Mouse (Mus musculus): ENCODE results near the gene Notch2. TPM values are rescaled to one million over a fixed set of nuclear protein-coding genes. Genes with fewer than 3 reads are reported as not detected.
A peak's percentile ranks its signal among the peaks of the same experiment; 100 is the strongest.

Notch2 gene
- total RNA-seq (2014; rRNA removed) (16.6 and 28.4 TPM in 2 replicates), polyA plus RNA-seq (2015; fragmentation: Nextera tagmentation; extraction: Ambion mirVana) (5.9 and 8.1 TPM in 2 replicates)

- H3K27me3 ChIP-seq (ENCODE audit: insufficient read depth, low read length), result no peaks in the 10 kb centered on the region; the same call in 1 of the 2 replicates
- peak within 1 kb of the TSS; percentile 71 for H3K9ac ChIP-seq
- H3K4me3 ChIP-seq (ENCODE audit: low read depth, low read length), result peak within 1 kb of the TSS; percentile 77
- ATAC-seq (peak; percentile 91), DNase-seq (peak; percentile 96)
- under 1% methylated on average over 91 of the region's 95 CpGs for WGBS
- peaks cover 2% of the 10 kb centered on the region for H3K4me1 ChIP-seq (ENCODE audit: insufficient read depth)
- no peaks in the 10 kb centered on the region for H3K9me3 ChIP-seq (ENCODE audit: low read length)
- peak within 1 kb of the TSS; percentile 94 for H3K4me2 ChIP-seq (ENCODE audit: low read depth)
- peak within 1 kb of the TSS; percentile 62 for H3K27ac ChIP-seq (ENCODE audit: low read depth, low read length)
- no peak for TF ChIP-seq CTCF (IDR thresholded peaks at IDR 0.05; ENCODE audit: low read depth)
- no peaks in the 10 kb centered on the region for H3K36me3 ChIP-seq (ENCODE audit: insufficient read depth)
Measured at GRCm38 (mm10) chr3:98013401-98014281, at the start of gene Notch2. Gene Notch2, plus strand, starts transcription at chr3:98013527.

DNA sequence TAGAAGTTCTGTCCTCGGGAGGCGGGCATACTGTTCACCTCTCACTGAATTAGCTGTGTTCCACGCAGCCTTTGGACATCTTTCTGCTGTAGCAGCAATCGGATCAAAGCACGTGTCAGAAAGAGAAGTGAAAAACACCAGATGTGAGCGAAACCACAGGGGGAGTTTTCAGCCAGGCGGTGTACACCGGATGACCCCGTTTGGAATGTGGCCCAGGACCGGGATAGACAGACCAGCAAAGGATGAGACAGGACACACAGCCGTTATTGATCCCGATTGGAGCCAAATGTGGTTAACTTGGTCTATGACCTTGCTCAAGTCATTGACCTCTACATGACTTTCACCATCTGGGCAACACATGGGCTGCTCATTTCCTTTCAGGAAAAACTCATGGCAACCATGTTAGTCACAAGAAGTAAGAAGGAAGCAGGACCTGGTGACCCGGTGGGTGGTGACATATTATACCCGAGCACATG is 48.4 kb upstream of the Notch2 start:
- 84% methylated on average over 14 of the region's 14 CpGs for WGBS

DNA sequence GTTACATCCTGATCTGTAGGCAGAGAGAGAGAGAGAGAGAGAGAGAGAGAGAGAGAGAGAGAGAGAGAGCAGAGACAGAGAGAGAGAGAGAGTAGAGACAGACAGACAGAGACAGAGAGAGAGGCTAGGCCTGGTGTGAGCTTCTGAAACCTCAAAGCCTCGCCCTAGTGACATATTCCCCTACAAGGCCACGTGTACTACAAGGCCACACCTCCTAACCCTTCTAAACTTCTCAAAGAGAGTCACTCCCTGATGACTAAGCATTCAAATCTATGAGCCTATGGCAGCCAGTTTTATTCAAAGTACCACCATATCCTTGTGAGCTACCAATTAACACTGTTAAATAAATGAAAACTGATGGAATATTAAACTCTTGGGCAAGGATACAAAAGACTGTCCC is 45.7 kb upstream of the Notch2 start:
- no peaks in the 10 kb centered on the region for H3K36me3 ChIP-seq (ENCODE audit: insufficient read depth)
- no peak overlapping the region for H3K4me2 ChIP-seq (ENCODE audit: low read depth)
- no peaks in the 10 kb centered on the region for H3K4me1 ChIP-seq (ENCODE audit: insufficient read depth)
- no peak overlapping the region for H3K4me3 ChIP-seq (ENCODE audit: low read depth, low read length)
- no peaks in the 10 kb centered on the region for H3K9me3 ChIP-seq (ENCODE audit: low read length)
- ATAC-seq (no peak), DNase-seq (no peak)
- TF ChIP-seq CTCF (IDR thresholded peaks at IDR 0.05; ENCODE audit: low read depth), result no peak
- 55% methylated on average over 2 of the region's 2 CpGs for WGBS
- H3K27ac ChIP-seq (ENCODE audit: low read depth, low read length), result no peak overlapping the region
- H3K9ac ChIP-seq, result no peak overlapping the region
- H3K27me3 ChIP-seq (ENCODE audit: insufficient read depth, low read length), result no peaks in the 10 kb centered on the region

More for the DNA sequence above, 48.4 kb upstream of the Notch2 start:
- Histone ChIP-seq H3K4me1 (ENCODE audit: insufficient read depth) (no peaks in the 10 kb centered on the region), H3K4me2 (ENCODE audit: low read depth) (no peak overlapping the region), H3K27me3 (ENCODE audit: insufficient read depth, low read length) (no peaks in the 10 kb centered on the region), H3K9me3 (ENCODE audit: low read length) (no peaks in the 10 kb centered on the region), H3K9ac (no peak overlapping the region), H3K27ac (ENCODE audit: low read depth, low read length) (no peak overlapping the region), H3K36me3 (ENCODE audit: insufficient read depth) (no peaks in the 10 kb centered on the region), H3K4me3 (ENCODE audit: low read depth, low read length) (no peak overlapping the region)
- no peak for TF ChIP-seq CTCF (IDR thresholded peaks at IDR 0.05; ENCODE audit: low read depth)
- ATAC-seq (no peak), DNase-seq (no peak)

GRCm38 (mm10) chr3:97968191-97968590 is 45.1 kb upstream of the Notch2 start:
- Histone ChIP-seq H3K4me3 (ENCODE audit: low read depth, low read length) (no peak overlapping the region), H3K27me3 (ENCODE audit: insufficient read depth, low read length) (no peaks in the 10 kb centered on the region), H3K36me3 (ENCODE audit: insufficient read depth) (no peaks in the 10 kb centered on the region), H3K27ac (ENCODE audit: low read depth, low read length) (no peak overlapping the region), H3K4me2 (ENCODE audit: low read depth) (no peak overlapping the region), H3K9me3 (ENCODE audit: low read length) (no peaks in the 10 kb centered on the region), H3K4me1 (ENCODE audit: insufficient read depth) (no peaks in the 10 kb centered on the region), H3K9ac (no peak overlapping the region)
- TF ChIP-seq CTCF (IDR thresholded peaks at IDR 0.05; ENCODE audit: low read depth), result no peak
- no peak for DNase-seq
- ATAC-seq, result no peak
- 94% methylated on average over 2 of the region's 2 CpGs for WGBS

- ATAC-seq, result no peak
- Histone ChIP-seq H3K27me3 (ENCODE audit: insufficient read depth, low read length) (no peaks in the 10 kb centered on the region), H3K4me3 (ENCODE audit: low read depth, low read length) (no peak overlapping the region), H3K9ac (no peak overlapping the region), H3K27ac (ENCODE audit: low read depth, low read length) (no peak overlapping the region), H3K4me2 (ENCODE audit: low read depth) (no peak overlapping the region), H3K36me3 (ENCODE audit: insufficient read depth) (no peaks in the 10 kb centered on the region), H3K4me1 (ENCODE audit: insufficient read depth) (no peaks in the 10 kb centered on the region), H3K9me3 (ENCODE audit: low read length) (no peaks in the 10 kb centered on the region)
- 78% methylated on average over 1 of the region's 1 CpGs for WGBS
- TF ChIP-seq CTCF (IDR thresholded peaks at IDR 0.05; ENCODE audit: low read depth), result no peak
- no peak for DNase-seq
Measured at GRCm38 (mm10) chr3:97969019-97969418, 44.3 kb upstream of the Notch2 start.

DNA sequence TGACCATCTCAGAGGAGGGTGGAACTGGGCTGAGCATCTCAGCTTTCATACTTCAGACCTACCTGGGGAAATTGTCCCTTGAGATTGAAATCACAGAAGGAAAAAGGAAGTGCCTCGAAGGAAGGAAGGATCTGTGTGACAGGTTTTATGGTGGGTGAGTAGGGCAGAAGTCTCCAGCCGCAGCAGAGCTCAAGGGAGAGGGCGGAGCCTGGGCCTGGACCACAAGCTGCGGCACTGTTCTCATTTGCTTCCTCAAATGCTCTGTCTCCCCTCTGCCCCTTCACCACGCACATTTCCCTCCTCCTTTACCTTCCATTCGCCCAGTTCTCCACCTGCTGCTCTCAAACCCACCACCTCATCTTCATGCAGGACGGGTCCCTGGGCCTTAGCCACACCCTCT is 42.2 kb upstream of the Notch2 start:
- no peaks in the 10 kb centered on the region for H3K27me3 ChIP-seq (ENCODE audit: insufficient read depth, low read length)
- TF ChIP-seq CTCF (IDR thresholded peaks at IDR 0.05; ENCODE audit: low read depth), result no peak
- no peak overlapping the region for H3K4me2 ChIP-seq (ENCODE audit: low read depth)
- 32% methylated on average over 7 of the region's 7 CpGs for WGBS
- ATAC-seq (no peak), DNase-seq (no peak)
- H3K9ac ChIP-seq, result no peak overlapping the region
- no peaks in the 10 kb centered on the region for H3K9me3 ChIP-seq (ENCODE audit: low read length)
- no peak overlapping the region for H3K27ac ChIP-seq (ENCODE audit: low read depth, low read length)
- H3K4me3 ChIP-seq (ENCODE audit: low read depth, low read length), result no peak overlapping the region
- H3K4me1 ChIP-seq (ENCODE audit: insufficient read depth), result no peaks in the 10 kb centered on the region
- H3K36me3 ChIP-seq (ENCODE audit: insufficient read depth), result no peaks in the 10 kb centered on the region

- no peak for TF ChIP-seq CTCF (IDR thresholded peaks at IDR 0.05; ENCODE audit: low read depth)
- H3K9ac ChIP-seq, result no peak overlapping the region
- no peaks in the 10 kb centered on the region for H3K4me1 ChIP-seq (ENCODE audit: insufficient read depth)
- no peaks in the 10 kb centered on the region for H3K9me3 ChIP-seq (ENCODE audit: low read length)
- no peak overlapping the region for H3K4me3 ChIP-seq (ENCODE audit: low read depth, low read length)
- H3K4me2 ChIP-seq (ENCODE audit: low read depth), result no peak overlapping the region
- H3K36me3 ChIP-seq (ENCODE audit: insufficient read depth), result no peaks in the 10 kb centered on the region
- 80% methylated on average over 5 of the region's 5 CpGs for WGBS
- H3K27me3 ChIP-seq (ENCODE audit: insufficient read depth, low read length), result no peaks in the 10 kb centered on the region
- no peak for DNase-seq
- H3K27ac ChIP-seq (ENCODE audit: low read depth, low read length), result no peak overlapping the region
- ATAC-seq, result no peak
Measured at GRCm38 (mm10) chr3:97972200-97972599, 41.1 kb upstream of the Notch2 start.
